Mouse (Mus musculus) heart, postnatal 14 days (tissue): ENCODE measurements at regions not wholly inside any gene's neighbourhood (a gene's known extent, or its start where the extent isn't known, plus 50 kb on each side); places are given as distances from the start of the nearest gene placed in this dataset.

Source experiments
- DNase-seq, 2 experiments: peaks; one replicate each; pipeline ENCODE4 v3.0.0; 2021 to 2022
- intact Hi-C: fragments of 180-260 bp; cut with DNase I; formaldehyde crosslinking; loops from one replicate; pipeline ENCODE4 v1.15.1; 2025

- DNase-seq, result no peak
- intact Hi-C loops, result no loop called here
Observed at GRCm38 (mm10) chr9:78880643-78881306, 265.4 kb downstream of the Cd109 start.

DNA sequence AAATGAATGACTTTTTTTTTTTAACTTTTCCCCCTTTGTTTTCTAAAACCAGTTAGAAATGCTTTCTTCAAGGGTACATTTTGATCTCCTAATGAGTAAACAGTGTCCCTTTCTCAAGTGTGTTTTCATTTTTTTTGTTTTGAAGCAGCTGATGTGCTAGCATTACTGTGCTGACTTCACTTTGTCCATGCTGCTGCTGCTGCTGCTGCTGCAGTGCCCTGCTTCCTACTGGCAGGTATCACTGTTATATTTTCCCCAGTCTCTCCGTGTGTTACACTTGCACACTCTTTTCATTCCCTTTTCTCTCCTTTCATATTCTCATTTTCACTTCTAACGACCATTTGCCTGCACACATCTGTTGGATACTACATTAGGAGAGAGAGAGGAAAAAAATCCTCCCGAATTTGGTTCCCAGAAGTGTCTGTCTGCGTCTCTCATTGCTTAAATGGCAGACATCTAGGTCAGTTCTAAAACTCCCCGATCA lies 266.0 kb downstream of the Cd109 start:
- DNase-seq, result no peak

DNA sequence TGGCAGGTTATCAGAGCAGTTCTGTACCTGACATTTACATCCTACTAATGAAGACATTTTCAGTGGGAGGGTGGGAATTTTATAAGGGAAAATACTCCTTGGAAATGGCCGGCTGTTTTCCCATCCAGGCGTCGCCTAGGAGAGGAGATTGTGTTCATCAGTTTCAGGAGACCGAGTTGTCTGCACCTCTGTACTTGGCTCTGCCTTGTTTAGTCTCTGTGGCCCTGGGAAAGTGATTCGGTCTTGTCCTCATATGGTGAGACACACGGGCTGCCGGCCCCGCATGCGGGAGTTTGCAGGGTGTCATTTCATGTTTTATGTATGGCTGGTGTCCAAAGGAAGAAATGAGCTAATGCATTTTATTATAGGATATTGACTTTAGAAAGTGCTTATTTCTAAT lies 287.9 kb downstream of the Cd109 start:
- intact Hi-C loops, result no loop called here
- no peak for DNase-seq

More for the DNA sequence above, 266.0 kb downstream of the Cd109 start:
- intact Hi-C loops, result no loop called here

DNA sequence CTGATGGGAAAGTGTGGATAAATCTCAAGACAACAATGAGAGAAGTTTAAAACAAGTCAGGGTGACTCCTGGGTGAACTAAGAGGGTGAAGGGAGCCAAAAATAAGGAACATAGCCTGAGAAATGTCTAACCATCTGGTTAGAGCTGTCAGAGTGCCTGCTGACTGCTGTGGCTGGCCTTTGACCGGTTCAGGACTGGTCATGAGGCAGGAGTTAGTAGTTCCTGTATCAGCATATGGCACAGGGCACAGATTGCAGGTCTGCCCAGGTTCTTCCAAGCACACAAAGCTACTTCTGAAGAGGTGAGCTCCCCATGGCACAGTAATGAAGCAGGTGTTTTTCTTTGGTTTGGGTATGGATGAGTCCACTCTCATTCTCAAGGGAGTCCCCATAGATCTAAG lies 302.0 kb downstream of the Cd109 start:
- intact Hi-C loops, result no loop called here
- DNase-seq, result no peak

DNA sequence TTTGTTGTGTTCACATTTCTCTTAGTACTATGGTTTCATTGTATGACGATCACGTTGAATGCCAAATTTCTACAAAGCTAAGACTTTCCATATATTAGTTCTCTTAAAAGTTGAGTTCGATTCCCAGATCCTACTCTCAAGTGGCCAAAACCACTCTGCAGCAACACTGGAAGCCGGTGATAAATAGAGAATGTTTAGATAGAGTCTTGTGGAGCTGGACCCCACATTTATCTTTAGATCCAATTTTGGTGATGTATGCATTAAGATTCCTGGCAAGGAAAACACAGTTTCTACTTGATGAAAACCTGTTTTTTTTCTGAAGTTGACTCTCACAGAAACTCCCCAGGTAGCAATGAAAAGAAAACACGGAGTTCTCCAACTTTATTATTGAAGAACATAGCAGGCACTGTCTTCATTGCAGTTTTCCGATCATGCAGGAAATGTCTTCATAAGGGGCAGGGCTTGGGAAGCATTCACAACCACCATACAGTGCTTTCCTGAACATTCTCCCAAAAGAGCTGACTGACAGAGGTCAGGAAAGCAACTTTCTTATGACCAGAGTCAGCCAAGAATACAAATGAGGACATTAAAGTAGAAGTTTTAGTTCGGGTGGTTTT lies 310.7 kb downstream of the Cd109 start:
- no peak for DNase-seq
- intact Hi-C loops, result no loop called here

DNA sequence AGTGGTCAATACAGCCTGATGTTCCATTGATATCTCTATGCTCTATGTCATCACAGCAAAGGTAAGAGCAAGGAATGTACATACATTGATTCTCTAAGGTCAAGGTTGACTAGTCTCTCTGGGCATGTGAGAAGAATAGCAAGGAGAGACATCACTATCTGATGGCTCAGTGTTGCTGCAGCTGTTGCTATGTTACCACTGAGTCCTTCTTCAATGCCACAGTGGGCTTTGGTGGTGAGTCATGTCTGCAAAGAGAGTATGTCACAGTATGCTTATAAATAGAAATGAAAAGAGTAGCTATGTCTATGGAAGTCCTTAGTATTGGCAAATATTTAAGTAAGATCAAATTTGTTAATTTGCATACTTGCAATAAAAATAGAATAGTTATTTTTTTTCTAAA lies 326.3 kb downstream of the Cd109 start:
- DNase-seq, result no peak
- intact Hi-C loops, result no loop called here

DNA sequence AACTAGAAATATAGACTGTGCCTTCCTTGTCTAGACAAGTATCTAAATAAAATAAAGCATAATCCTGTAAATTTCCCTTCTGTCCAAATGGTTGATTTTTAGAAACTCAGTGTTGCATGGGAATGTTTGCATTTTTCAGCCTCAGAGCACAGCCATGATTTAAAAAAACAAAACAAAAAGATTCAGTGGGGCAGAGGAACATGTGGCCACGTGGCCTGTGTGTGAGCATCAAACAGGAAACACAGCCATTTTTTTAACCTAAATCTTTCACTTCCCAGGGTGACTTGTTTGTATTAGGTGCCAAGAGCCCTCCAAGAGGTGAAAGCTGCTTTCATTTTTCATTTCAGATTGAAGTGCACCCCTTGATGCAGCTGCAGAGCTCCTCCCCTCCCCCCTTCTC lies 349.5 kb downstream of the Cd109 start:
- intact Hi-C loops, result no loop called here
- DNase-seq, result no peak

DNA sequence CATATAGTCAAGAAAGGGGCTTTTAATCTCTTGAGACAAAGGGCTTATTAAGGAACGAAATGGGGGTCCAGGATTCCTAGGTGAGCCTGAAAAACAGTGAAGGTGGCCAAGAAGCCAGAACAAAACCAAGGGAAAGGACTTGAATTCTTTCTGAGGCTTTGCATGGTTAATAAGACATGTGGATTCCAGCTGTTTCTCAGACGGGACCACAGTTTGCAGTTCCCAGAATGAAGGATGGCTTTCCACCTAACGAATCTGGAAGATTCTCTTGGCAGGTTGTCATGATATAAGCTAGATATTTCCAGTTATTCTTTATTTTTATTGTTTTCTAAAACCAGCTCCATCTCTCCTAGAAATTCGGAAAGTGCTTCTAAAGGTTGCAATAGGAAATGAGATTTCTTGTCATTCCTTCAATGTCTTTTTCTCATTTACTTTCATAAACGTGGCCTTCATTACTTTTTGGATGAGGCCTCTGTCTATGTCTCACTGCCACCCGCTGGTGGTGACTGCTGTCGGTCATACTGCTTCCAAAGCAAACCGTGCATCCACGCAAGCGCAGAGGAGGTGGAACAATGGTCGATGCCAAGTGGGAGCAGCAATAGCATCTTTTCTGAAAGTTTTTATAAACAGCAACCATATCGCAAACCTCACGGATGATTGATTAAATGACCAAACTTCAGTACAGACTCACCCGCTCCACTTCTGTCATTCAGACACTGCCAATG lies 350.0 kb downstream of the Cd109 start:
- peak in 1 of 2 experiments; percentile 0 for DNase-seq
- intact Hi-C loops, result no loop called here

DNA sequence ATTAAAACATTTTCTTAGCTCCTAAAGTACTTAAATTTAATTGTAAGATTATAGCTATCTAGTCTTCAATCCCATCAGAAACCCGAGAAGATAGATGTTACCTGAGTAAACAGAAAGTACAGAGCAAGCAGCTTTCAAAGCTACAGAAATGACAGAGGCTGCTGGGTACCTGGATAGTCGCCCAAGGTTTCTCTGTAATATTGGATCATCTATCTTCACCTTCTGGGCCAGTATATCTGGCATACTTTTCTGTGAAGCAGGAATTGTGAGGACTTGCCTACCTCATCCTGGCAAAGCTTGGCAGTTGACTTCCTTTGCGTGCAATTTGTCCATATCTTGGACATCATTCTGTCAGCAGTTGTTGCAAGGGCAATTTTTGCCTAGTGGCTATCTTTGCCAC lies 356.4 kb downstream of the Cd109 start:
- no peak for DNase-seq
- intact Hi-C loops, result no loop called here

DNA sequence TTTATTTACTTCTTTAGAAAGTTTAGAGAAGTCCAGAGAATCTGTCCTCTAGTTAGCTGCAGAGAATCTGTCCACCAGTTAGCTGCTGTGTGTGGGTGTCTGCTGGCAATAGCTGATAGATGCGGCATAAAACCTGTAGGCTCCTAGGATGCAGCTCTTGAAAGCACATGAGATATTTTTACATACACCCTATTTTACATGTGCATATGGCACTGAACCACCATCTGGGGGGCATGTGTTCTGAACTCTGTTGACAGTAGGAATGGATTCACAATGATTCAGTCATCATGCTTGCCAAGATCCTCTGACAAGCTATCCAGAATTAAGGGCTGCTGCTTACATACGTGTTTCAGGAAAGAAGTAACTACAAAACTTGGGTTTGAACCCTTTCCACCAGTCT lies 368.4 kb downstream of the Cd109 start:
- intact Hi-C loops, result no loop called here
- no peak for DNase-seq

GRCm38 (mm10) chr9:78985184-78985864 lies 370.0 kb downstream of the Cd109 start:
- intact Hi-C loops, result no loop called here
- DNase-seq, result no peak

- intact Hi-C loops, result no loop called here
- DNase-seq, result no peak
Observed at GRCm38 (mm10) chr9:78991310-78991709, 376.0 kb downstream of the Cd109 start.

DNA sequence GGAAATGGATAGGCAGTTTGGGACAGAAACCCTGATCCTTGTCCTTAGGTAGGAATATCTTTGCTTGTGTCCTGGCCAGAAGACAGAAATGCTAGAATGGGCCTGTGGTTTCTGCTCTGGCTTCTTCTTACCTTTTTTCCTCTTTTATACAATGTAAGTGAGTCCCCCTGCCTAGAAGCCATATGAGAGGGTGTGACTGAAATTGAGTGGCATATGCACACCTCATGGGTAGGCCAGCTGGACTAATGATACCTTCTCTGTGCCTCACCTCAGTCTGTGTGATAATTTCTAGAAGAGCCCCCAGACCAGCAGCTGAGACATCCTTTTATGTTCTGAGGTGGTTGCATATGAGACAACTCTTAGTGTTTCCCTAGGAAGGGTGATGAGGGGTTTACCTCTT lies 385.7 kb downstream of the Cd109 start:
- DNase-seq, result no peak
- intact Hi-C loops, result no loop called here

DNA sequence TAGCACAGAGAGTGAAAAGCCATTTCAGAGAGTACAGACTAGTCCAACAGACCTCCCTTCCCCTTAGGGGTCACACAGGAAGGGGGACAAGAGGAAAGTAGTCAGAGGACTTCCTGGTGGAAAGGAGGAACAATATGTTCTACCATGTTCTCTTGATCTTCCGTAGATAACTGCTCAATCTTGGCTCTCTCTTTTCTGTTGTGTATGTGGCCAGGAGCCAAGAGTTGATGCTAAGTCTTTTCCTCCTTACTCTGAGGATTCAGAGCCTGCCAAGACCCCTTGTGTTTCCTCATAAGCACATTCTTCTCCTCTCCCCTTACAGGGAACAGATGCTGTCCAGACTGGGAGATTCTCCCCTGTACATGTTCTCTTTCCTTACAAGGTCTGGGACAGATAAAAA lies 386.6 kb downstream of the Cd109 start:
- intact Hi-C loops, result no loop called here
- DNase-seq, result peak in 1 of 2 experiments; percentile 1

- intact Hi-C loops, result no loop called here
- no peak for DNase-seq
Observed at GRCm38 (mm10) chr9:79004296-79004980, 389.1 kb downstream of the Cd109 start.

- intact Hi-C loops, result no loop called here
- DNase-seq, result no peak
Observed at GRCm38 (mm10) chr9:79022291-79022690, 406.9 kb downstream of the Cd109 start.

GRCm38 (mm10) chr9:79028234-79028633 lies 412.9 kb downstream of the Cd109 start:
- no peak for DNase-seq
- intact Hi-C loops, result no loop called here

DNA sequence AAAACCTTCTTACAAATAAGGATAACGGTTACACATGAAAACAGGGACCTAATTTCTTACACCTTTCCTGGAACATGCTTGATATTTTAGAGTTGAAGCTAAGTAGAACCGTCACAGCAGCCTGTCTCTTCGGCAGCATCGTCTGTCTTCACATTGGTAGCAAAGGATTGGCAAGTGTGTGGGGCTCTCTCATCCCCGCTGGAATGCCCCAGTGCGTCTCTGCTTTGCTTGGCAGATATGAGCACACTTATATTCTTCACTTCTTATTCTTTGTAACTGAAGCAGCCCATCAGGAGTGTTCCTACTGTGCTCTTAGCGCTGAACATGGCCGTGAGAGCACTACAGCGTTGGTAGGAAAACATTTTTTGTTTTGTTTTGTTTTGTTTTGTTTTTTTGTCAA lies 414.1 kb downstream of the Cd109 start:
- intact Hi-C loops, result no loop called here
- no peak for DNase-seq

- intact Hi-C loops, result no loop called here
- DNase-seq, result no peak
Observed at GRCm38 (mm10) chr9:79035677-79036076, 420.3 kb downstream of the Cd109 start.

DNA sequence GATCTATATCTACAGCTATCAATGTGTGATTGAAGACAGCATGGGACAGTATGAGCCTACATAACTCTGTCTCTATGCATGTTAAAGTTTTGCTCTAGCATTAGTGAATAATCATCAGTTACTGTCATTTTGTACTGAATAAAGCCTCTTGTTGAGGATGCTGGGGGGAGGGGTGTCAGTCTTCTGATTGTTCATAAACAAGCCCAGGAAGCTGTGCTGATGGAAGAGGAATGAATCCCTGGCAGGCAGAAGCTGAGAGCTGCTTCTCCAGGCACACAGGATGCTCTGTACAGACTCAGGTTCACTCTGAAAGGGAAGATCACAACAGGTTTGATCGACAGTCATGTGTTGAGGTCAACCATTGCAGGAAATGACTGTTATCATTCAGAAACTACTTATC lies 421.7 kb downstream of the Cd109 start:
- no peak for DNase-seq
- intact Hi-C loops, result no loop called here

DNA sequence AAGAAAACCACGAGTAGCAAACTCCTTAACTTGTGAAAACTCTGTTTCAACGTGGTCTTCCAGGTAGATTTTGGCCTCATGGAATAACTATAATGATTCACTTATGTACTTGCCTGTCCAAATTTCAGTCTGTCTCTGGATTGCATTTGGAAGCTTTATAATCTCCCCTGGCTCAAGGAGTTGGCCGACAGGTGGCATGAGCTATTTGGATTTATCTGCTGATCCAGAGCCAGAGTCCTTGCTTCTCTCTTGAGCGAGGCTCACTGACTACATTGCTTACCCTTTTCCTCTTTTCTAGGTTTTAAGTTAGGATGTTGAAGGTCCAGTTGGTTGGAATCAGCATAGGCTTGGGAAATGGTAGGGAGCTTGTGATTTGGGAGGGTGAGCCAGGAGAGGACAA lies 423.6 kb downstream of the Cd109 start:
- no peak for DNase-seq
- intact Hi-C loops, result no loop called here
